Mouse (Mus musculus) limb, embryonic 15.5 days (tissue): Measurements from ENCODE around the gene Trim46. TPM values are rescaled to one million over a fixed set of nuclear protein-coding genes. Genes with fewer than 3 reads are reported as not detected.

Source experiments
- ATAC-seq: fragments of 200-750 bp; cut with Nextera tagmentation; 2 replicates; pipeline ENCODE4 v1.8.0; 2017; ENCODE audit warnings: low read depth, moderate TSS enrichment; ENCODE audit not compliant: insufficient number of reproducible peaks, low FRiP score, low TSS enrichment
- H3K27ac ChIP-seq: fragments of 300-500 bp; sonication (generic); 2 replicates; pipeline ENCODE4 v1.5.1; 2015; ENCODE audit warnings: moderate library complexity, mild to moderate bottlenecking, inconsistent platforms
- H3K27me3 ChIP-seq: fragments of 300-500 bp; sonication (generic); 2 replicates; pipeline ENCODE4 v1.6.1; 2015; ENCODE audit warnings: inconsistent platforms
- H3K36me3 ChIP-seq: fragments of 300-500 bp; sonication (generic); 2 replicates; pipeline ENCODE4 v1.6.1; 2015; ENCODE audit warnings: inconsistent platforms
- H3K4me1 ChIP-seq: fragments of 300-500 bp; sonication (generic); 2 replicates; pipeline ENCODE4 v1.6.1; 2015; ENCODE audit warnings: inconsistent platforms
- H3K4me2 ChIP-seq: fragments of 300-500 bp; sonication (generic); 2 replicates; pipeline ENCODE4 v1.6.1; 2015; ENCODE audit warnings: mild to moderate bottlenecking, inconsistent platforms
- H3K4me3 ChIP-seq: fragments of 300-500 bp; sonication (generic); 2 replicates; pipeline ENCODE4 v1.5.1; 2015; ENCODE audit warnings: mild to moderate bottlenecking, inconsistent platforms
- H3K9ac ChIP-seq: fragments of 300-500 bp; sonication (generic); 2 replicates; pipeline ENCODE4 v1.6.1; 2015; ENCODE audit warnings: inconsistent platforms
- H3K9me3 ChIP-seq: fragments of 300-500 bp; sonication (generic); 2 replicates; pipeline ENCODE4 v1.6.1; 2016; ENCODE audit warnings: inconsistent platforms
- WGBS: fragments of 180-500 bp; shearing (Covaris S2); methylation state at CpG from one replicate; pipeline ENCODE4 v1.1.7; 2015; 5-methylcytosine and 5-hydroxymethylcytosine counted together
- polyA plus RNA-seq: library from polyadenylated mRNA; unstranded; fragments of >200 nt; fragmentation: Nextera tagmentation; extraction: Ambion mirVana; gene quantifications from 2 replicates; pipeline ENCODE4 v1.2.1, GENCODE M21; 2015

Gene Trim46
- polyA plus RNA-seq, 1 experiment from 2014 or later = 4.7 TPM

GRCm38 (mm10) chr3:89270051-89270755 lies 24.1 kb upstream of the Trim46 start, which contains the start of gene Slc50a1:
Gene Slc50a1, minus strand, starts transcription at chr3:89270570.
- ATAC-seq = 0 out of 2 replicates have a peak, but pooled peaks have one; percentile 25
- H3K9ac ChIP-seq = peak within 1 kb of the TSS; percentile 65
- H3K36me3 ChIP-seq = peaks cover 32% of the 10 kb centered on the region
- peaks cover 46% of the 10 kb centered on the region for H3K4me1 ChIP-seq
- no peaks in the 10 kb centered on the region for H3K27me3 ChIP-seq
- peak within 1 kb of the TSS; percentile 94 for H3K27ac ChIP-seq
- peak within 1 kb of the TSS; percentile 57 for H3K4me3 ChIP-seq
- 4% methylated on average over 39 of the region's 39 CpGs for WGBS
- no peaks in the 10 kb centered on the region for H3K9me3 ChIP-seq
- peak within 1 kb of the TSS; percentile 57 for H3K4me2 ChIP-seq

GRCm38 (mm10) chr3:89268916-89269315 lies 22.8 kb upstream of the Trim46 start:
- Histone ChIP-seq H3K27me3 (no peaks in the 10 kb centered on the region), H3K4me1 (peaks cover 46% of the 10 kb centered on the region), H3K9ac (no peak overlapping the region), H3K27ac (peak overlapping the region; percentile 94), H3K36me3 (peaks cover 22% of the 10 kb centered on the region), H3K4me3 (peak overlapping the region; percentile 12; the same call in 1 of the 2 replicates), H3K4me2 (peak overlapping the region; percentile 57; the same call in 1 of the 2 replicates), H3K9me3 (no peaks in the 10 kb centered on the region)
- WGBS = 60% methylated on average over 8 of the region's 8 CpGs
- ATAC-seq = no peak

- H3K9me3 ChIP-seq = no peaks in the 10 kb centered on the region
- H3K4me2 ChIP-seq = peak overlapping the region; percentile 62
- H3K27ac ChIP-seq = peak overlapping the region; percentile 81
- H3K4me3 ChIP-seq = peak overlapping the region; percentile 65
- WGBS = 1% methylated on average over 20 of the region's 20 CpGs
- H3K36me3 ChIP-seq = 0 out of 2 replicates have a peak, but pooled peaks cover 2% of the 10 kb centered on the region
- H3K27me3 ChIP-seq = no peaks in the 10 kb centered on the region
- H3K4me1 ChIP-seq = peaks cover 41% of the 10 kb centered on the region
- ATAC-seq = peak; percentile 82
- peak overlapping the region; percentile 85 for H3K9ac ChIP-seq
Observed at GRCm38 (mm10) chr3:89266439-89266893, 20.4 kb upstream of the Trim46 start.

GRCm38 (mm10) chr3:89262417-89262816 lies 16.3 kb upstream of the Trim46 start:
- Histone ChIP-seq H3K4me1 (peaks cover 7% of the 10 kb centered on the region), H3K27me3 (no peaks in the 10 kb centered on the region), H3K27ac (no peak overlapping the region), H3K4me3 (no peak overlapping the region), H3K4me2 (no peak overlapping the region), H3K9me3 (no peaks in the 10 kb centered on the region), H3K36me3 (no peaks in the 10 kb centered on the region), H3K9ac (no peak overlapping the region)
- no peak for ATAC-seq
- WGBS = 62% methylated on average over 10 of the region's 10 CpGs

GRCm38 (mm10) chr3:89260211-89260610 lies 14.1 kb upstream of the Trim46 start:
- Histone ChIP-seq H3K4me1 (no peaks in the 10 kb centered on the region), H3K4me3 (no peak overlapping the region), H3K4me2 (no peak overlapping the region), H3K27ac (no peak overlapping the region), H3K9me3 (no peaks in the 10 kb centered on the region), H3K36me3 (no peaks in the 10 kb centered on the region), H3K9ac (no peak overlapping the region), H3K27me3 (no peaks in the 10 kb centered on the region)
- no peak for ATAC-seq
- 83% methylated on average over 3 of the region's 3 CpGs for WGBS

- Histone ChIP-seq H3K9ac (no peak within 1 kb of the TSS), H3K9me3 (no peaks in the 10 kb centered on the region), H3K4me2 (no peak within 1 kb of the TSS), H3K4me1 (no peaks in the 10 kb centered on the region), H3K4me3 (no peak within 1 kb of the TSS), H3K36me3 (no peaks in the 10 kb centered on the region), H3K27me3 (no peaks in the 10 kb centered on the region), H3K27ac (no peak within 1 kb of the TSS)
- no peak for ATAC-seq
- 40% methylated on average over 7 of the region's 7 CpGs for WGBS
Observed at GRCm38 (mm10) chr3:89259076-89259475, 13.0 kb upstream of the Trim46 start, which contains the start of gene Dpm3. Gene Dpm3, plus strand, starts transcription at chr3:89259358.

- no peak overlapping the region for H3K27ac ChIP-seq
- H3K9me3 ChIP-seq = no peaks in the 10 kb centered on the region
- 82% methylated on average over 5 of the region's 5 CpGs for WGBS
- no peak overlapping the region for H3K4me2 ChIP-seq
- H3K27me3 ChIP-seq = no peaks in the 10 kb centered on the region
- no peaks in the 10 kb centered on the region for H3K36me3 ChIP-seq
- ATAC-seq = no peak
- H3K9ac ChIP-seq = no peak overlapping the region
- peaks cover 12% of the 10 kb centered on the region for H3K4me1 ChIP-seq
- H3K4me3 ChIP-seq = no peak overlapping the region
Observed at GRCm38 (mm10) chr3:89256177-89256576, 10.1 kb upstream of the Trim46 start.

GRCm38 (mm10) chr3:89254994-89255393 lies 8.9 kb upstream of the Trim46 start:
- Histone ChIP-seq H3K4me3 (no peak overlapping the region), H3K4me2 (no peak overlapping the region), H3K9me3 (no peaks in the 10 kb centered on the region), H3K27ac (no peak overlapping the region), H3K4me1 (peaks cover 21% of the 10 kb centered on the region), H3K36me3 (no peaks in the 10 kb centered on the region), H3K9ac (no peak overlapping the region), H3K27me3 (no peaks in the 10 kb centered on the region)
- ATAC-seq = no peak
- 83% methylated on average over 5 of the region's 5 CpGs for WGBS

GRCm38 (mm10) chr3:89251365-89251895 lies 5.3 kb upstream of the Trim46 start:
- Histone ChIP-seq H3K9me3 (no peaks in the 10 kb centered on the region), H3K27me3 (no peaks in the 10 kb centered on the region), H3K9ac (no peak overlapping the region), H3K4me2 (peak overlapping the region; percentile 25), H3K4me1 (peaks cover 31% of the 10 kb centered on the region), H3K4me3 (no peak overlapping the region), H3K27ac (peak overlapping the region; percentile 11; the same call in 1 of the 2 replicates), H3K36me3 (peaks cover 18% of the 10 kb centered on the region)
- no peak for ATAC-seq
- WGBS = 6% methylated on average over 17 of the region's 17 CpGs

GRCm38 (mm10) chr3:89250435-89251040 lies 4.4 kb upstream of the Trim46 start:
- no peak for ATAC-seq
- H3K4me2 ChIP-seq = no peak overlapping the region
- peak overlapping the region; percentile 22; the same call in 1 of the 2 replicates for H3K27ac ChIP-seq

GRCm38 (mm10) chr3:89247466-89247865 lies 1.4 kb upstream of the Trim46 start:
- H3K9ac ChIP-seq = no peak overlapping the region
- H3K27me3 ChIP-seq = no peaks in the 10 kb centered on the region
- peak overlapping the region; percentile 82 for H3K4me2 ChIP-seq
- peak overlapping the region; percentile 83 for H3K4me3 ChIP-seq
- no peak overlapping the region for H3K27ac ChIP-seq
- no peaks in the 10 kb centered on the region for H3K9me3 ChIP-seq
- H3K36me3 ChIP-seq = peaks cover 18% of the 10 kb centered on the region
- 83% methylated on average over 4 of the region's 4 CpGs for WGBS
- ATAC-seq = no peak
- peaks cover 58% of the 10 kb centered on the region for H3K4me1 ChIP-seq

More at GRCm38 (mm10) chr3:89250435-89251040, 4.4 kb upstream of the Trim46 start:
- 0 out of 2 replicates have a peak overlapping the region, but pooled peaks have one; percentile 14 for H3K9ac ChIP-seq
- H3K27me3 ChIP-seq = no peaks in the 10 kb centered on the region
- H3K4me1 ChIP-seq = peaks cover 35% of the 10 kb centered on the region
- H3K4me3 ChIP-seq = no peak overlapping the region
- peaks cover 18% of the 10 kb centered on the region for H3K36me3 ChIP-seq
- no peaks in the 10 kb centered on the region for H3K9me3 ChIP-seq
- 16% methylated on average over 7 of the region's 7 CpGs for WGBS
